16 mouse cellular contexts compared by ENCODE assay signal in genomic region chr17:26564439-26564838, GRCm38 (mm10). TPM values are rescaled to one million over a fixed set of nuclear protein-coding genes. Genes with fewer than 3 reads are reported as not detected.
A peak's percentile ranks its signal among the peaks of the same experiment; 100 is the strongest.
DNase-seq lines count a peak whose midpoint lies in the region; ATAC-seq and TF ChIP-seq lines count a peak whose summit lies in the region.
"Had no signal": no experiment of that assay in that cellular context is flagged by ENCODE, and none has a peak within 500 bp of the region (broad histone marks: within the 10 kb centered on the region; RNA-seq: fewer than 3 reads in every experiment).

No protein-coding gene starts in this region.

- TF ChIP-seq EP300 in stomach, postnatal 0 days (optimal IDR thresholded peaks at IDR 0.05), result no peak

- peak overlapping the region; percentile 44 for H3K4me2 ChIP-seq in kidney, embryonic 15.5 days
- H3K4me2 ChIP-seq in liver, embryonic 15.5 days, result 0 out of 2 replicates have a peak overlapping the region, but pooled peaks have one; percentile 12
- H3K4me2 ChIP-seq in stomach, postnatal 0 days (replicated peaks; ENCODE audit: low read depth), result peak overlapping the region; percentile 8; the same call in 1 of the 2 replicates
- H3K4me2 ChIP-seq: embryonic facial prominence, embryonic 13.5 days; neural tube, embryonic 15.5 days had no signal

- H3K36me3 ChIP-seq in kidney, embryonic 15.5 days, result peaks cover 50% of the 10 kb centered on the region
- peaks cover 20% of the 10 kb centered on the region for H3K36me3 ChIP-seq in liver, embryonic 15.5 days (replicated peaks)
- peaks cover 5% of the 10 kb centered on the region; the same call in 1 of the 2 replicates for H3K36me3 ChIP-seq in stomach, postnatal 0 days (ENCODE audit: control insufficient read depth, insufficient read depth, low read length)

- intact Hi-C loops in left cerebral cortex, postnatal 36 days (cut with DNase I), result no loop called here

- no peak for DNase-seq in kidney, postnatal 4 days
- peak; percentile 8 for DNase-seq in testis, postnatal 14 days (ENCODE audit: low spot score)
- DNase-seq in testis, postnatal 10 days (ENCODE audit: low spot score), result no peak
- peak; percentile 78 for DNase-seq in stomach, postnatal 0 days (ENCODE audit: low spot score)
- no peak for DNase-seq in left cerebral cortex, postnatal 36 days (ENCODE audit: low spot score in 2 of 2)
- DNase-seq: forebrain, postnatal 0 days; lung, postnatal 36 days; midbrain, embryonic 14.5 days; thymus, postnatal 14 days had no signal

- H3K4me3 ChIP-seq in kidney, embryonic 15.5 days (replicated peaks), result no peak overlapping the region
- H3K4me3 ChIP-seq in liver, embryonic 15.5 days (replicated peaks), result no peak overlapping the region
- H3K4me3 ChIP-seq in stomach, postnatal 0 days (ENCODE audit: low read depth, low read length), result no peak overlapping the region
- H3K4me3 ChIP-seq: embryonic facial prominence, embryonic 13.5 days; myocyte; neural tube, embryonic 15.5 days had no signal

- 30% methylated on average over 9 of the region's 9 CpGs for WGBS in kidney, embryonic 15.5 days
- WGBS in liver, embryonic 15.5 days (ENCODE audit: insufficient replicate concordance), result 66% methylated on average over 9 of the region's 9 CpGs
- WGBS in stomach, postnatal 0 days, result 52% methylated on average over 9 of the region's 9 CpGs

- no peaks in the 10 kb centered on the region; the same call in 1 of the 2 replicates for H3K9me3 ChIP-seq in kidney, embryonic 15.5 days (replicated peaks)
- no peaks in the 10 kb centered on the region for H3K9me3 ChIP-seq in liver, embryonic 15.5 days (replicated peaks)
- H3K9me3 ChIP-seq in stomach, postnatal 0 days (ENCODE audit: control insufficient read depth, low read length), result no peaks in the 10 kb centered on the region
- H3K9me3 ChIP-seq: neural tube, embryonic 15.5 days had no signal

- no peak; the same call in 1 of the 2 replicates for ATAC-seq in kidney, embryonic 15.5 days (replicated peaks; ENCODE audit: low FRiP score)
- no peak for ATAC-seq in liver, embryonic 15.5 days (ENCODE audit: insufficient read depth)
- peak; percentile 55 for ATAC-seq in stomach, postnatal 0 days (ENCODE audit: low FRiP score, low TSS enrichment)
- ATAC-seq: forebrain, postnatal 0 days; inflammation-experienced regulatory T-cells, adult 6 months had no signal

- H3K27ac ChIP-seq in kidney, embryonic 15.5 days, result peak overlapping the region; percentile 56
- H3K27ac ChIP-seq in liver, embryonic 15.5 days (replicated peaks), result no peak overlapping the region
- H3K27ac ChIP-seq in stomach, postnatal 0 days (replicated peaks), result peak overlapping the region; percentile 83
- H3K27ac ChIP-seq: embryonic facial prominence, embryonic 13.5 days; liver, embryonic 14.5 days; neural tube, embryonic 15.5 days had no signal

- no peaks in the 10 kb centered on the region for H3K27me3 ChIP-seq in kidney, embryonic 15.5 days
- no peaks in the 10 kb centered on the region for H3K27me3 ChIP-seq in liver, embryonic 15.5 days
- no peaks in the 10 kb centered on the region for H3K27me3 ChIP-seq in stomach, postnatal 0 days (ENCODE audit: control insufficient read depth, insufficient read depth, low read length)
- H3K27me3 ChIP-seq: embryonic facial prominence, embryonic 13.5 days; neural tube, embryonic 15.5 days had no signal

- no peak; the same call in 1 of the 2 replicates for TF ChIP-seq CTCF in stomach, postnatal 0 days (IDR thresholded peaks at IDR 0.05; ENCODE audit: low read depth)

- no peak overlapping the region for H3K9ac ChIP-seq in kidney, embryonic 15.5 days
- H3K9ac ChIP-seq in liver, embryonic 15.5 days, result no peak overlapping the region
- no peak overlapping the region for H3K9ac ChIP-seq in stomach, postnatal 0 days (ENCODE audit: low read length)
- H3K9ac ChIP-seq: embryonic facial prominence, embryonic 13.5 days; forebrain, postnatal 0 days; liver, embryonic 14.5 days; neural tube, embryonic 15.5 days had no signal

- peaks cover 57% of the 10 kb centered on the region for H3K4me1 ChIP-seq in kidney, embryonic 15.5 days
- peaks cover 44% of the 10 kb centered on the region for H3K4me1 ChIP-seq in liver, embryonic 15.5 days (replicated peaks)
- peaks cover 8% of the 10 kb centered on the region for H3K4me1 ChIP-seq in stomach, postnatal 0 days (replicated peaks; ENCODE audit: control insufficient read depth, insufficient read depth)

RNA-seq across cellular contexts. Expression of gene Dusp1, which starts 2.5 kb away (rescaled TPM):
- 23.1 and 24.8 TPM in 2 replicates for polyA plus RNA-seq in kidney, embryonic 15.5 days (2015; fragmentation: Nextera tagmentation; extraction: Ambion mirVana)
- 29.6 and 31.2 TPM in 2 replicates for polyA plus RNA-seq in liver, embryonic 15.5 days (2015; fragmentation: Nextera tagmentation; extraction: Ambion mirVana)
- polyA plus RNA-seq in stomach, postnatal 0 days (2015; fragmentation: Nextera tagmentation; extraction: Ambion mirVana), result 27.7 and 33.1 TPM in 2 replicates
- total RNA-seq in left cerebral cortex, postnatal 36 days (2021), result 10 to 100 TPM; 25.0 to 66.5 TPM

RNA-seq across cellular contexts. Expression of gene Ergic1, which starts 3.1 kb away (rescaled TPM):
- 124 and 131 TPM in 2 replicates for polyA plus RNA-seq in kidney, embryonic 15.5 days (2015; fragmentation: Nextera tagmentation; extraction: Ambion mirVana)
- 33.8 and 35.7 TPM in 2 replicates for polyA plus RNA-seq in liver, embryonic 15.5 days (2015; fragmentation: Nextera tagmentation; extraction: Ambion mirVana)
- polyA plus RNA-seq in stomach, postnatal 0 days (2015; fragmentation: Nextera tagmentation; extraction: Ambion mirVana), result 64.2 and 65.5 TPM in 2 replicates
- total RNA-seq in left cerebral cortex, postnatal 36 days (2021), result 100 to 1,000 TPM; 154 TPM

Comparison
In these comparisons a context has a peak if more than half of its experiments do, and no peak if none do; other contexts are left out.
1. DNase-seq: peak in testis, postnatal 14 days (single experiment) and stomach, postnatal 0 days (single experiment); none in kidney, postnatal 4 days (0 of 2), testis, postnatal 10 days (single experiment) and left cerebral cortex, postnatal 36 days (0 of 2).
2. Peak in every context shown above with its lines, with median percentiles within 50 percentile points of each other: H3K4me2 ChIP-seq.